Mouse (Mus musculus) cerebellum, postnatal 36 days (tissue): ENCODE data around the gene Slc39a9.

Experiments used
- DNase-seq, 2 experiments: peaks; one replicate each; pipeline ENCODE4 v3.0.0; 2021 to 2022; ENCODE audit warnings: mixed read lengths in 2 of 2

Gene Slc39a9

DNA sequence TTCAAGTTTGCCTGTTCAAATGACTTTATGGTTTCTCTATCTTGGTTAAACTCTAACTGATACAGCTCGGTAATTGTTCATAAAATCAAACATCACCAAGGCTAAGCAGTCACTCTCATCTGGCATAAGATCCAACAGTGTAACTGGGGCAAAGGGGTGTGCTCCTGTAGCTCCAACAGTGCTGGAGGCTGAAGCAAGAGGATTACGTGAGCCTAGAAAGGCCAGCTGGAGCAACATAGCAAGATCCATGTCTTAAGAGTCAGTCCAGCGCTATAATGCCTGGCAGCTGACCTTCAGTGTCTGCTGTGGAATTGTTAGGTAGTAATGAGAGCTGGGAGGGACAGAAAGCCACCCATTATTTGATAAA, 11.0 kb downstream of the Slc39a9 start:
- DNase-seq: no peak

DNA sequence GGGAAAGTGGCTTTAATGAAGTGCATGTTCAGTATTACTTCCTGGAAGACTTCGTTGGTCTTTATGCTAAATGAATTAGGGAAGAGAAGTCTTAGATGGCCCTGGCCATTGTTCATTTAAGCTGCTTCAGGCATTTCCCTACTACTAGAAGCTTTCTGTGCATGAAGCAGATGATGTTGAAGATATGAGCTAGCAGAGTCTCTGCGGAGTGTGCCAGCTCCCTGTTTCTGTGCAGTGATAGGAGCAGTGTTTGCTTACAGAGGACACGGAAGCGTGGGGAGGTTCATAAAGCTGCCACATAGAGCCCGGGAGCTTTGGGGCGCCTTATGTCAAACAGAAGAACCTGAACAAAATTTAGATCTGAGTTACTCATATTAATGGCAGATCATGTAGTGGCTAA, 15.0 kb downstream of the Slc39a9 start:
- no peak for DNase-seq

DNA sequence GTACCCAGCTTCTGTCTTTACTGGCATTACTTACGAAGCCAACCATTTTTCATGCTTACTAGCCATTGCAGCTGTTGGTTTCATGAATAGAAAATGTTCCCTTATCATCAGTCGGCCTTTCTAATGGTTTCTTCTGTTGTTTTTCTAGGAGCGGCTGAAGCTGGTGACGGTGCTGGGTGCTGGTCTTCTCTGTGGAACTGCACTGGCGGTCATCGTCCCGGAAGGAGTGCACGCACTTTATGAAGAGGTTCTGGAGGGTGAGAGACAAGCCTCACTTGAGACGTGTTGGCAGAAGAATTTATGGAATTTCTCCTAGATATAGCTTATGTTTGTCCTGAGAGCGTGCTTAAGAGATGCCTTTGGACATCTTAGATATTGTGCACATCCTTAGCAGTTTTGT, 18.6 kb downstream of the Slc39a9 start:
- DNase-seq: no peak

DNA sequence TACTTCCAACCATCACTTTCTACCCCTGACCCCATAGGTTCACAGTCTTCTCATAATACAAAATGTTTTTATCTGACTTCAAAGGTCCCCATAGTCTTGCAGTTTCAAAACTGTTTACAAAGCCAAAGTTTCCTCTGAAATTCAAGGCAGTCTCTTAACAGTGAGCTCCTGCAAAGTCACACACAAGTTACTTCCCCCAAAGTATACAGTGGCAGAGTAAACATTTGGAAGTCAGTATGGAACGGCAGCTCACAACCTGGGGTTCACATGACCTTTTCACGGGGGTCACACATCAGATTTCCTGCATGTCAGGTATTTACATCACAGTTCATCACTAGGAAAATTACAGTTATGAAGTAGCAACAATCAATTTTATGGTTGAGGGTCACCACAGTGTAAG, 20.3 kb downstream of the Slc39a9 start:
- DNase-seq: no peak

DNA sequence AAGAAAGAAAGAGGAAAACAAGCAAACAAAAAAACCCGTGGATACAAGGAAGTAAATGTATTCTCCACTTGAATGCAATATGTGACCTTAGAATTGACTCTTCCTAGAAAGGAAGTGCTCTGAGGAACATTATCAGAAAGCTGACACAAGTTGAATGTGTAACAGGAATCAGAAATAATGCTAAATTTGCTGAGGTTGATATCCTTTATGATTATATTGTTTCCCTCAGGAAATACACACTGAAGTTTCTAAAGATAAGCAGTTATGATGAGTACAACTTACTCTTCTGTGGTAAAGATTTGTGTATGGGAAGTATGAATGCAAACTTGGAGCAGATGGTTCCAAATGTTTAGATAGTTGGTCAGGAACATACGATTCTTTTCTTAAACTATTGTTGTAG, 24.7 kb downstream of the Slc39a9 start:
- DNase-seq: no peak

DNA sequence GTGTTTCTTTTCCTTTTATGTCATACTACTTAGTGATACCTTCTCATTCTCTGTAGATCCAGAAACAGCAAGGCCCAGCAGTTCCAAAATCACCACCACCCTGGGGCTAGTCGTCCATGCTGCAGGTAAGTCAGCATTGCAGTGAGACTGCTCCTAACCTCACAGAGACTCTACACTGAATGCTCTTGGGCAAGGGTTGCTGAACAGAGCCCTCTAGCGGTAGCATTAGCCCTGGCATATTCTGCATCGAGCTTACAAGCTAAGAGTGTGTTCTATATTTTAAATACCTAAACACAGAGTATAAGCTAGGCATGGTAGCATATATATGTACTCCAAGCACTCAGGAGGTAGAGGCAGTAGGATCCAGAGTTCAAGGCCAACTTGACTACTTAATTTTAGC, 29.5 kb downstream of the Slc39a9 start:
- peak; percentile 58 to 68 for DNase-seq

DNA sequence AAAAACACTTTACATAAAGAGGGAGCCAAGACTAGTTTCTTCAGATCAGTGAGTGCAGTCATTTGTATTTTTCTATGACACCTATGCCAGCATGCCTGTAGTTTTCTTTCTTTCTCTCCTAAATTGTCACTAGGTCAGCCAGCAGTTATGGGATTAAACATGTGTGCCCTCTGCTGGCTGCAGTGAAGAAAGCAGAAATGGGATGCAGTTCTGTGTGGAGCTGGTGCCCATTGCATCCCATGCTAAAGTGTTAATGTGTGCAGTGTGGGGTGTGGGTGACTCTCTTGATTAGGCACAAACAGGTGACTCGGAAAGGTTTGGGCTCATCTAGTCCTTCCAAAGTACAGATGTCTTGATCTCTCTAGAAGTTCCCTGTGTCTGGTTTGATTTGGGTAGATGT, 37.7 kb downstream of the Slc39a9 start:
- peak; percentile 31 to 40 for DNase-seq

DNA sequence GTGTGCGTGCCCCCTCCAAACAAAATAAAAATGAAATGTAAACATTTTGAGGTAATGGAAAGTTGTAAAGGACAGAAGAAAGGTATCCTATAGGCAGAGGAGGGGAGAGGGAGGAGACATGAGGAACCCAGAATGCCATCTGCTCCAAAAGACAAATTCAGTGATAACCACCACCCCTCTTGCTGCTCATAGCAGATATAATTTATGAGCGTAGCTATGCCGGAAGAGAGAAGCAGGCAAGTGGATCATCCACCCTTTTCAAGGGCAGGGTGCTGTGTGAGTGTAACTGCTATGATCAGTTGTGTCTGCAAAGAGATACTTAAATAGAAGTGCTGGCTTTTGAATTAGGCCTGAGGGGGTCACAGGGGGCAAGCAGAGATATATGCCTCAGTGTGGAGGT, 39.9 kb downstream of the Slc39a9 start:
- no peak for DNase-seq

DNA sequence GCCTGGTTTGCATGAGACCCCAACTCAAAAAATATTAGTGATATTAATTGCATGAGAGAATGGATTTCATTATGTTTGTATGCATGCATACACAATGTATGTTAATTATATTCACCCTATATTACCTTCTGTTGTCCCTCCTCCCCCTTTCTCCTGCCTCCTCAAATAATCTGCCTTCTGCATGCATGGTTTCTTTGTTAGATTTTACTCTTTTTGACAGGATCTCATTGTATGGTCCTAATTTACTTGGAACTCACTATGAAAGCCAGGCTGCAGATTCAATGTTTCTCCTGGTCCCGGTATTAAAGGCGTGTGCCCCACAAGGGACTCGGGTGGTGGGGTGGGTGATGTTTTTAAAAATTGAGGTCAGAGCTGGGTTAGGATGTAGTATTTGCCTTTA, 40.6 kb downstream of the Slc39a9 start:
- DNase-seq: no peak

DNA sequence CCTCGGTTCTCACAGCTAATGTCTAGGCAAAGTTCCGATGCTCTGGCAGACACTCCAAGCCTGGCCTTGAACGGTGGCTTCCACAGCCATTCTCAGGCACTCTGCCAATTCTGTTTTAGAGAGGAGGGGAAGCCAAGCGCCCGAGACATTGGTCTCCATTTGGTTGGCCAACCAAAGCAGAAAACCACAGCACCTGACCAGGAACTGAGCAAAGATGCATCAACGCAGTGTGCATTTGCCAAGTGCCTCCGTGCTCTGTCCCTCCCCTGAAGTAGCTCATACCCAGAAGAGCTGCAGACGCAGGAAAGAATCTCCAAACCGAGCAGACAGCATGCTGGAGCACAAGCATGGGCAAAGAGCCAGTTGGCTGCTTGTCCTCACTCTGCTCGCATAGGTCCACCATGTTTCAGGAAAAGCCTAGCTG, 44.1 kb downstream of the Slc39a9 start:
- peak; percentile 45 to 53 for DNase-seq

DNA sequence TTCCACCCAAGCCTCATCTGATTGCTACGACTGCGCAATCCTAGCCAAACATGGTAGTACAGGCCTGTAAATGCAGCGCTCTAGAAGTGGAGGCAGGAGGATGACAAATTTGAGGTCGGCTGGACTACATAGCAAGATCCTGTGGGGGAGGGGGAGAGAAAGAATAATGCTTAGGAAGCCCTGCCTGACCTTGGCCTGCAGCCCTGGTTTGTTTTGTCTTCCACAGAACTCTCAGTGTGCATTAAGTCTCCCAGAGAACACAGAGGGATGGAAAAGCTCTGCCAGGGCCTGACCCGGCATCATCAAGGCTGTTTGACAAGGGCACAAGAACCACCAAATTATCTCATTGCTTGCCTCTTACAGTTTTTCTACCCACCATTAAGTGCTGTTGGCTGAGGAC, 46.0 kb downstream of the Slc39a9 start:
- no peak for DNase-seq

DNA sequence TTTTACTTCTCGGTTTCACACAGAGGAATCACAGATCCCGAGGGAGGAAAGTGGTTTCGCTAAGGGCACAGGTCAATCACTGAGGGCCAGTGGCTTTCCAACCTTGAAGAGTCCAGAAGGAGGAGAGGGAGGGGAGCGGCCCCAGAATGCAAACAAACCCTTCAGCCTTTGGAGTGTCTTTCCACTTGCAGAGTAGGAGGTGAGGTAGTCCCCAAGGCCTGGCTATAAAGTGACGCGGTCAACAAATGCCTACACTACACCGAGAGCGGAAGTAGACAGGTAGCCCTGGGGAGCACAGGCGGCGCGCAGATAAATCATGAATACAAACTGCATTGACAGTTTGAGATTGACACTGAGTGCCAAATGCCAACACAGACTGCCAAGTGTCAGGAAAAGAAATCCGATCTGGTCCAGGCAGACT, 48.0 kb downstream of the Slc39a9 start:
- DNase-seq: no peak

DNA sequence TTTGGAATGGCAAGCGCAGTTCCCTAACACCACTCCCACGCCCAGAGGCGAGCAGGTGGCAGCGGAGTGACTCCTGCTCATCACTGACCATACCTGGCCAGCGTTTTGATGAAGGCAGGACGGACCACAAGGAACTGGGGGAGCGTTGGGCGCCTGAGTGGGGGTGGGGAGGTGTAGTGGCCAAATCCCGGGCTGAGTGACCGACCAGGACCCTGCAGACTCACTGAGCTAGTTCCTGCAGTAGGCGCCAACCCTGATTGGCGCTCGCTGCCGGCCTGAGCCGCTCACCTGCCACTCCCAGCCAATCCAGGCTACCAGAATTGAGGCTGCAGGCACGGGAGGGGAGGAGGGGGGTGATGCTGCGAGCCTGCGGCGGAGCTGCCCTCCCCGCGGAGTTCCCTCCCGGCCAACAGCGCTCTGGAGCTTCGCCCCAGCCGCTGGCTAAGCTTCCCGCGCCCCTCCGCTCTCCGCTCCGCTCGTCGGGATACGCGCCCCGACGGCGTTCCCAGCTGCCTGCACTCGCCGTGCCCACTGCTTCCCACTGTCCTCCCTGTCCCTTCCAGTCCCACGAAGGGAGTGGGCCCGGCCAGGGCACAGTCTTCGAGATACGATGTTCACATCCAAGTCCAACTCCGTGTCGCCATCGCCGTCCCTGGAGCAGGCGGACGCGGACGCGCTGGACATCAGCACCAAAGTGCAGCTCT, 48.7 kb downstream of the Slc39a9 start, which contains the start of gene Plekhd1:
Gene Plekhd1, plus strand, starts transcription at position 323 of the 704 bp plus-strand sequence.
- DNase-seq: peak; percentile 40 to 58

DNA sequence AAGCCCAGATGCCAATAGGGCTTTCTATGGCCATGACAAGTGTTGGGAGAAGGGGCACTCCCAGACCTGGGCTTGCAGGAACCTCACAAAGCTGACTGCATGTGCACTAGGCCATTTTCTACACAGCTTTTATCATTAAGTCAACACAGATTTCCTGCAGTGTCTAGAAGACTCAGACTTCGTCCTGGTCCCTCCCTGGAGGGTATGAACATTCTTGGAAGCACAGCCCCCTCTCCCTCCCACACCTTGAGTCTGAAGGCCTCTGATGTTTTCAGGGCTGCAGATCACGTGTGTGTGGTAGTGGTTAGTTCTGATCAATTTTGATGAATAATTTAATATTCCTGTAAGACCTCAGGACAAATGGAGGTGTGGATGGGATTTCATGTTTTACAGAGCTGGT, 50.0 kb downstream of the Slc39a9 start:
- no peak for DNase-seq

DNA sequence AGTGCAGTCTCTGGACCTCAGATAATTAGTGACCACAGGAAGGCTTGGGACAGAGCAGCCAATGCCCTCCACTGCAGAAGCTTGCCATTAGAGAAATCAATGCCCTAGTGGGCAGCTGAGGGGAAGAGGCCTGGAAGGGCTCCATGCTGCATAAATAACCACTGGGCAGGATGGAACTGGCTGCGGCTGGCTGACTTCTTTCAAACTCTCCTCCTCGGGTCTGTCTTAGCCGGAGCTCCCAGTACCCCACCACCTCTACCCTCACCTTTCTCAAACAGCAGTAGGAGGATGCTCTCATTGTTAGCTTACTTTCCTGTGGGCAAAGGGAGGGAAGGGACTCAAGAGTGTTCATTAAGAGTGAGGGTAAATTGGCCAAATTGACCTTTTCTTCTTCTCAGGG, 51.3 kb downstream of the Slc39a9 start:
- DNase-seq: no peak

DNA sequence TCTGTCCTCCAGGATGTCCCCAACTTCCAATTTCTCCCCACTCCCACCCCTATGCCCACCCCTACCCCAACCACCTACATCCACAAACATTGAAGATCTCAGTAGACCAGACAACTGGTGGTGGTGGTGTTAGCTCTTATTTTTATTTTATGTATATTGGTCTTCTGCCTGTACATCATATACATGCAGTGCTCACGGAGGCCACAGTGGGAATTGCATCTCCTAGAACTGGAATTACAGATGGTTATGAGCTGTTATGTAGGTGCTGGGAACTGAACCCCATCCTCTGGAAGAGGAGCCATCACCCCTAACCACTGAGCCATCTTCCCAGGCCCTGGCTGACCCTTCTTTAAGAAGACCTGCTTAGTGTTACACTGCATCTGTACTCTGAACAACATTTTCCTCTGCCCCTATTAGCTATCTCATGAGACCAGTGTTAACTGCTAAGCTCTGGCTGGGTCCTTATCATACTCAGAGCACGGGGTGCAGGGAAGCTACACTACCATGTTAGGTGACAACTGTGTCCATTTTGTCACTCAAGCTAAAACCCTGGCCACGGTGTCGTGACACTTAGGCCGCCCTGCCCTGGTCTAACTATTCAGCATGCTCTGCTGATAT, 55.0 kb downstream of the Slc39a9 start:
- DNase-seq: no peak

DNA sequence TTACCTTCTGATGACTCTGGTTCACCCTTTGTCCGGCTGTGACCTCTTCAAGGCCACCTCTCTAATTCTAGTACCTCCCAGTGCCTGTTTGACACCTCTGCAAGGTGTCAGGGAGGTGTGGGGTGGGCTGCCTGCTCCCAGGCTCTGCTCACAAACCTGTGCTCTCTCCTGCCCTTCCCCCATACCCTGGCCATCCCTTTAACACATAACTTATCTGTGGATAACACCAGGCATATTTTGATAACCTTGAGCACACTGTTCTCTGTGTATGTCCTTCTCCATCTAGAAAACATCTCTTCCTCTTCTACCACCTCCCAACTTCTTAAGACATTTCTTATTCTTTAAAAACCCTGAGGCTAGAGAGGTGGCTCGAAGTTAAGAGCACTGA, 55.5 kb downstream of the Slc39a9 start:
- no peak for DNase-seq

DNA sequence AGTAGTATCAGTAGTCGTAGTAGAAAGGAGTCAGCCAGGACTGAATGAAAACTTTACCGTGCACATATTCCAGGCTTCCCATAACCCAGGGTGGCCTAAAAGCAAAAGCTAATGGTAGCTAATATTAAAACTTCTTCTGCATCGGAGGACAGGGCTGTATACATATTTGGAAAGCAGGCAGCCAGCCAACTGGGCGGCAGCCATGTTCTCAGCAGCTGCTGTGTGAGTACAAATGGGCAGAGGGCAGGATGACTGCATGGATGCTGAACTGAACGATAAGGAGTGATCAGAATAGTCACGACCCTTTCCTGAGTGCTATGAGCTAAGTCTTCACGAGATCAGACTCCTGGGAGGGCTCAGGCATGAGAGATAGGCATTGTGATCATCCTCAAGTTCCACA, 57.6 kb downstream of the Slc39a9 start:
- DNase-seq: no peak

DNA sequence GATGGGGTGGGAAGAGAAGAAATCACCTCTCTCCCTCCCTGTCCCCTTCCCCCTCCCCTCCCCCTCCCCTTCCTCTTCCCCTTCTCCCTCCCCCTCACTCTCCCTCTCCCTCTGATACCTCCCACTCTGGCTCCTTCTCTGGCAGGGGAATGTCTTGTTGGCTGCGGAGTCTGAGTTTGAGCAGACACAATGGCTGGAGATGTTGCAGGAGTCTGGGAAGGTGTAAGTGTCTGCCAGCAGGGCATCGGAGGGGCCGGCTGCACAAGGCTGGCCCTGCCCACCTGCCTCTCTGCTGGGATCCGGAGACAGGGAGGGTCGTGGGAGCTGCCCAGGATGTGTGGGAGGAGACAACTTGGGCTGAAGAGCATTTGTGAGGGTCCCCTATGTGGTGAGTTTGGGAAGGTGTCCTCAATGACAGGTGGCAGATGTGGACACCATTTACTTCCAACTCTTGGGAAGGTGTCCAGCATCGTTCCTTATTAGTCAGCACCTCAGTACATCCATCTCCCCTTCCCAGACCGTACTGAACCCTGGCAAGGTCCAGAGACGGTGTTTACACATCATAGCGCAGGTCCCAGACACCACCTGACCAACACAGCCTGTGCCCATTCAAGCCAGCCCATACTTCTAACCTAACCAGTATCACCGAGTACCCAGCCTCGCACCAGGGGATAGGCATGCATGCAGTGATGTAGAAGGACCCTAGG, 62.7 kb downstream of the Slc39a9 start:
- no peak for DNase-seq

DNA sequence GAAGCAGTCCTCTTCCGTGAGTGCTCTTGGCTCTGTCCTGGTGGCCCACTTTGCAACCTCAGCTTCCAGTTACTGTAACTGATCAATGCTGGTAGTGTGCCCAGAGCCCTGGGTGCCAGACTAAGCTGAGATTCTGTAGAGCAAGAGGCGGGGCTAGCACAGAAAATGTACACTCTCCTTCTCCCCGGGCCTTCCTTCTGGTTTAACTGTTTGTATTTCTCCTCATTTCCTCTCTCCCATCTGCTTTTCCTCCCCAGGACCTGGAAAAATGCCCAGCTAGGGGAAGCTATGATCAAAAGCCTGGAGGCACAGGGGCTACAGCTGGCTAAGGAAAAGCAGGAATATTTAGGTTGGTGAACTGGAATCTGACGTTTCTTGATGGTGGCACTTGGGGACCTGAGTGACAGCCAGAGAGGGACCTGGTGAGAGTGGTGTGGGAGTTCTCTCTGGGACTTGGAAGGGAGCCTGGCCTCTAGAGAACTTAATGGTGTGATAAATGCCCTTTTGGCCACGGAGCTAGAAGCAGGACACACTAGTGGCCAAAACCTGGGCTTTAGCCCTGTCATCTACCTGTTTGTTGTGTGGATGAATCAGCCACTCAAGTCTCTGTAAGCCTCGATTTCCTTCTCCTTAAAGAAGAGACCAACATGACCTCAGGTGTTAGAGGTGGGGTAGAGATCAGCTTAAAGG, 63.4 kb downstream of the Slc39a9 start:
- DNase-seq: peak; percentile 37 to 47

DNA sequence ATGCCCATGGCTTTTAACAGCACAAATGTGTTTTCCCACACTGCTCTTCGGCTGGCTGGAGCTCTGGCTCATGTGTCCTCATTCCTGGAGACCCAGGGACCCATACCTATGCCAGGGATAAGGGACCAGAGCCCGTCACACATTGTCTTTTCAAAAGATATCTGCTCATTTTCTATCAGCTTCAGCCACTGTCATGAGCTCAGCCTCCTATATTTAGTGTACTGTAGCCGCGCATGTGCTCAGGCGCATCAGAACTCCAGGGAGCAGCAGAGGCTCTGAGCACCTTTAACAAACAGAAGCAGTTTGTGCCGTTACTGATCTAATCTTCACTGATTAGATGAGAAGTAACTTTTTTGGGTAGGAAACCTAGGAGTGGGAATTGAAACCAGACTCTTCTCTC, 72.2 kb downstream of the Slc39a9 start:
- no peak for DNase-seq

DNA sequence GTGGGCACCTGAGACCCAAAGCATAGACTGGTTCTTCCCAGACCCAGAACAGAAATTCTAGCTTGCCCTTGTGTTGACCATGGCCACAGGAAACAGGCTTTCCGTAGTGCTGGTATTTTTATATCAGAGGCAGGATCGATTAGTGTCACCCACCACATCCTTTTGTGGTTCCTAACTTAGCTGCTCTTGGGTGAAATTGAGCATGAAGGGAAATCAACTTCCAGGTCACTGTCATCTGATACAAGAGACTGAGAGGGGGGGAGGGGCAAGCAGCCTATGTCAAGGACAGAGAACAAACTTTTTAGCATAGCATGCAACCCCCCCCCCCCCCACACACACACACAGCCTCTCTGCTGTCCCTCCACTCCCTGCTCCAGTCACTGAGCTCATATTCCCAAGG, 75.5 kb downstream of the Slc39a9 start:
- DNase-seq: no peak

DNA sequence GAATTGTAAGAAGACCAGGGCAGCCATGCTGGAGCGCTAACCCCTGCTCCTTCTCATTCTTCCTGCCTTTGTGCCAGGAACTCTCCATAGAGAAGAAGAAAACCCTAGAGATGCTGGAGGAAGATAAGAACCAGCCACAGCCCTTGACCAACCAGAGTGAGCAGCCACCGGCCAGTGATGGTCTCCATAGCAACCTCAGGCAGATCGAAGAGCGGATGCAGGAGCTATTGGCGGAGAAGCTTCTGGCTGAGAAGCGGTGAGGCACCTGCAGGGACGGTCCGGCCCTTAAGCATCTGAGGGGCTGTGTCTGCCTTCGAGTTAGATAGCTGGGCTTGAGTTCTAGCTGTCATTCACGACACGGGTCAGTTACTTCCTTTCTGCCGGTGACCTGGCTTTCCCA, 76.8 kb downstream of the Slc39a9 start:
- DNase-seq: no peak

DNA sequence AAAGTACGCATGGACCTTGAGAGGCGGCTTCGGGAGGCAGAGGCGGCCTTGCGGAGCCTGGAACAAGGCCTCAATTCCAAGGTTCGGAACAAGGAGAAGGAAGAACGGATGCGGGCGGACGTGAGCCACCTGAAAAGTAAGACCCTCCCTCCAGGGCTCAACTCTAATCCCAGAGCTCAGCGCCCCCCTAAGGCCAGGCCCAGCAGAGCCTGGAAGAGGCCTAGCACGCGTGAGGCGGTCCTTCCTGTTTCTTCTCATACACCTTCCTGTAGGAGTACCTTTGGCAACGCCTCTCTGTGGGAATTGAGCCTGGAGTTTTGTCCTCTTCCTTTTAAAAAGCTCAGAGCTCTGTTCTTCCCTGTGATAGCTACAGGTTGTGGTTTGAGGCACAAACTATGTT, 77.8 kb downstream of the Slc39a9 start:
- DNase-seq: no peak
